Mouse (Mus musculus): ENCODE data around the gene Gm49601. TPM values are rescaled to one million over a fixed set of nuclear protein-coding genes. Genes with fewer than 3 reads are reported as not detected.
A peak's percentile ranks its signal among the peaks of the same experiment; 100 is the strongest.

Gene Gm49601
- total and polyA plus RNA-seq, 2 experiments from 2014 or later: 3.4 to 14.2 TPM

DNA sequence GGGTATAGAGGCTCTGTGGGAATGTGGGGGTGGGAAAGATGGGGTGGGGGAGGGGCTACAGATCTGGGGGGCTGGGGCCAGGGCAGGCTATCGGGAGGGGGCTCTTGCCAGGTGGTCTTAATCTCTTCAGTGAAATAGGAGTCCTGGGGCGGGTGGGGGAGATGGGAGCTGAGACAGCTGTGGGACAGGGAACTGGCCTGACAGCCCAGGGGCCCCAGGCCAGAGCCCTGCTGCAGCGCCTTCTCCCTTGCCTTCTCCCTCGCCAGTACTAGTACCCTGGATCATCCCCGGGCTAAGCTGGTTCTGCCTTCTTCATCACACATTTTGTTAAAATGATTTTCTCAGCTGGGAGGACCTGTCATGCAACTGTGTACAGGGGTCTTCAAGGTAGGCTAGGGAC, 30.0 kb downstream of the Gm49601 start:
- Histone ChIP-seq H3K4me3 (ENCODE audit: low read depth, low read length) (no peak overlapping the region), H3K36me3 (ENCODE audit: insufficient read depth, low read length) (no peaks in the 10 kb centered on the region), H3K27me3 (ENCODE audit: insufficient read depth, low read length) (peaks cover 20% of the 10 kb centered on the region), H3K4me2 (ENCODE audit: low read depth, low read length, poor library complexity, severe bottlenecking) (no peak overlapping the region), H3K4me1 (ENCODE audit: insufficient read depth, low read length) (0 out of 2 replicates have a peak, but pooled peaks cover 2% of the 10 kb centered on the region), H3K27ac (ENCODE audit: low read depth, low read length) (no peak overlapping the region), H3K9ac (replicated peaks; ENCODE audit: low read length, poor library complexity, severe bottlenecking) (no peak overlapping the region), H3K9me3 (ENCODE audit: low read length) (no peaks in the 10 kb centered on the region)
- WGBS: 45% methylated on average over 5 of the region's 5 CpGs
- DNase-seq (ENCODE audit: low spot score) (no peak), ATAC-seq (ENCODE audit: low FRiP score) (no peak)
- no peak for TF ChIP-seq CTCF (IDR thresholded peaks at IDR 0.05)

DNA sequence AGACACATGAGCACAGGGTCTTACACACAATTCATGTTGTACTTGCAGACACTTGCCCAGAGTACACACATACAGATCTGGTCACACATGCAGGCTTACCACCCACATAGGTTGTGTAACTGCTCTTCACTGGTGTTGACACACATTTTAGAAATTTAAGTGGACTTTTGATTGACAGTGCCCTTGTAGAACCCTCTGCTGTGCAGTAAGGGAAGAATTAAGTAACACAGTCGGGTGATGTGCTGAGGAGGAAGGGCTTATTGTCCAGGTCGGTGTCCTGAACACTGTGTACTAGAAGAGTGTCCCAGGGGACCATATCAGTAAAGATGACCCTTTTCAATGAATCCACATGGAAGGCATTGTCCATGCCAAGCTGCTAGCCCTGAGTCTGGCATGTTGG, 32.3 kb downstream of the Gm49601 start:
- ATAC-seq (ENCODE audit: low FRiP score) (no peak), DNase-seq (ENCODE audit: low spot score) (no peak)
- Histone ChIP-seq H3K36me3 (ENCODE audit: insufficient read depth, low read length) (no peaks in the 10 kb centered on the region), H3K9ac (replicated peaks; ENCODE audit: low read length, poor library complexity, severe bottlenecking) (no peak overlapping the region), H3K27me3 (ENCODE audit: insufficient read depth, low read length) (peaks cover 42% of the 10 kb centered on the region), H3K4me3 (ENCODE audit: low read depth, low read length) (no peak overlapping the region), H3K27ac (ENCODE audit: low read depth, low read length) (no peak overlapping the region), H3K4me1 (ENCODE audit: insufficient read depth, low read length) (0 out of 2 replicates have a peak, but pooled peaks cover 7% of the 10 kb centered on the region), H3K9me3 (ENCODE audit: low read length) (no peaks in the 10 kb centered on the region), H3K4me2 (ENCODE audit: low read depth, low read length, poor library complexity, severe bottlenecking) (no peak overlapping the region)
- no peak for TF ChIP-seq CTCF (IDR thresholded peaks at IDR 0.05)
- 75% methylated on average over 2 of the region's 2 CpGs for WGBS

DNA sequence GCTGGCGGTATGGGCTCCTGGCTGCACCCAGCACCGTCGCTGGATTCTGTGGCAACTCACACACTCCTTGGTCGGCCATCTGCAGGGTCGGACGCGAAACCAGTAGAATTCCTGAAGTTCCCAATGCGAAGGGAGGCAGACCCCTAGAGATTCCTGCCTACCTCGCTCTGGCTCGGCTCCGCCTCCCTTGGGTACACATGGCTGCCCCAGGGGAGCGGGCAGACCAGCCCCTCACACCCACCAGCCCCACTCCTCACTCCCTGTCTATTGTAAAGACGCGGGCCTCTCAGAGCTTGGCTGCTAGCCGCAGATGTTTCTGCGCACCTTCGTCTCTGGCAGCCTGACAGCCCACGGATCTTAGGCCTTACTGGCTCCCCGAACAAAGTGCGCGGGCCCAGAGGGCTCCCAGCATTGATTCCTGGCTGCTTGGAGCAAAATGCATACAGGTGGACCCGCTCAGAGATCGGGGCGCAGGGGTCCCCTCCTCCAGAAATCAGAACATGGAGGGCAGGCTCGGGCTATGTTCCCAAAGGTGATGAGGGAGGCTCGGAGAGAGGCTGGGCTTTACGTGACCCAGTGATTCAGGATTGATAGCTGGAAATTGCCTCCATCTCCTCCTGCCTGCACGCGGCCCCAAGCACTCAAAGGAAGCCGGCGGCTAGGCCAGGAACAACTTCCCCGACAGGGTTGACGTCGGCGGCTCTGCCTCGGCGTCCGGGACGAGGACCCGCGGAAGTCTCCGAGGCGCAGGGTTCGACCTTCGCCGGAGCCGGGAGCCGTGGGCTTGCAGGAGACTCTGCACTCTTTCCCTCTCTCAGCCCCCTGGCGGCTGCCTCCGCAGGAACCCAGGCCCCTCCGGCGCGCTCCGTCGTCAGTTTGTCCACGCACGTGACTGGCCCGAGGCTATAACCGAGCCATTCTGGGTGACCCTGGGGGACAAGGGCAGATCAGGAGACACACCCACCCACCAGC, 34.9 kb downstream of the Gm49601 start:
- Histone ChIP-seq H3K27ac (ENCODE audit: low read depth, low read length) (no peak overlapping the region), H3K4me3 (ENCODE audit: low read depth, low read length) (peak overlapping the region; percentile 16; the same call in 1 of the 2 replicates), H3K4me1 (ENCODE audit: insufficient read depth, low read length) (peaks cover 11% of the 10 kb centered on the region; the same call in 1 of the 2 replicates), H3K9ac (replicated peaks; ENCODE audit: low read length, poor library complexity, severe bottlenecking) (no peak overlapping the region), H3K9me3 (ENCODE audit: low read length) (no peaks in the 10 kb centered on the region), H3K4me2 (ENCODE audit: low read depth, low read length, poor library complexity, severe bottlenecking) (peak overlapping the region; percentile 22), H3K27me3 (ENCODE audit: insufficient read depth, low read length) (peaks cover 58% of the 10 kb centered on the region), H3K36me3 (ENCODE audit: insufficient read depth, low read length) (no peaks in the 10 kb centered on the region)
- TF ChIP-seq CTCF (IDR thresholded peaks at IDR 0.05): peak; percentile 43
- WGBS: 2% methylated on average over 59 of the region's 59 CpGs
- ATAC-seq (ENCODE audit: low FRiP score) (peak; percentile 32; the same call in 1 of the 2 replicates), DNase-seq (ENCODE audit: low spot score) (no peak)

DNA sequence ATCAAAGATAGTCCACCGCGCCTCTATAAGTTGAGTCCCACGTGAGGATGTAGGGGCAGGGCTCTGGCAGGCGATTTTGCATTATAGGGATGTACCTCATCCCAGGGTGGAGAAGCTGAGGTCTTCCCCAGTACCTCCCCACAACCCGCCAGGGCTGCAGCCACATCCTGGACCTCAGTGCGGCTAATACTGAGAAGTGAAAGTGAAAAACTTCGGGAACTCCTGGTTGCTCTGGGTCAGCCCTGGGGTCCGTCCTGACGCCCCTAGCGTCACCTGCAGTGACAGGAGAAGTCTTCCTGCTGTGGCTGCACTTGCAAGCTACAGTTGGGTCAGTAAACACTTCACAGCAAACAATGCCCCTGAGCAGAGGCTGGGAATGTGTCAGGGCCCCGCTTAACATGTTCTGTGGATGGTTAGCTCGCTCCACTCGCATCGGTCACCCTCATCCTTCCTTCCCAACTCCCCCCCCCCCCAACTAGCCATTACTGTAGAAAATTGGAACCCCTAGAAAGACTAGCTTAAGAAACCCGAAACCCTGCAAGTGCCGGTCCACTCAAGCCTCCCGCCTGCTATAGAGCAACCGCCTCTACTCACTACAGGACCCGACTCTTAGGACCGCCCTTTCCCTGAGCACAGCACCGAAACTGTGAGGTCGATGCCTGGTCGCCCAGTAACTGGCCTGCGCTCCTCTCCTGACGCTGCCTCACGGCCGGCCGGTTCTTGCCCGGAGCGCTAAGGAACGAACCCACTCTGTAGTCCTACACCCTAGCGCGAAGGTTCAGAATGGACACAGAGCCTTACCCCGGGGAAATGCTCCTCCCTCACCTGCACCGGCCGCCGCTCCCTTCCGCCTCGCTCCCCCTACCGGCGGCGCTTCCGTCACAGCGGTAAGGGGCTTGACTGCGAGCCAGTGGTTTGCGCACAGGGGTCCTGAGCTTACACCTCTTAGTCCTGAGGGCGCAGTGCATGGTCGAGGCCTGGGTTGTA, 36.1 kb downstream of the Gm49601 start, which contains the start of gene Tbx1:
TSS of gene Tbx1 (minus strand) at position 868 of the 987 bp plus-strand sequence.
- Histone ChIP-seq H3K4me2 (ENCODE audit: low read depth, low read length, poor library complexity, severe bottlenecking) (peak within 1 kb of the TSS; percentile 37), H3K27me3 (ENCODE audit: insufficient read depth, low read length) (peaks cover 70% of the 10 kb centered on the region), H3K36me3 (ENCODE audit: insufficient read depth, low read length) (no peaks in the 10 kb centered on the region), H3K27ac (ENCODE audit: low read depth, low read length) (no peak within 1 kb of the TSS), H3K9me3 (ENCODE audit: low read length) (no peaks in the 10 kb centered on the region), H3K4me3 (ENCODE audit: low read depth, low read length) (peak within 1 kb of the TSS; percentile 20; the same call in 1 of the 2 replicates), H3K4me1 (ENCODE audit: insufficient read depth, low read length) (peaks cover 11% of the 10 kb centered on the region; the same call in 1 of the 2 replicates), H3K9ac (replicated peaks; ENCODE audit: low read length, poor library complexity, severe bottlenecking) (no peak within 1 kb of the TSS)
- TF ChIP-seq CTCF (IDR thresholded peaks at IDR 0.05): peak; percentile 42
- ATAC-seq (ENCODE audit: low FRiP score) (0 out of 2 replicates have a peak, but pooled peaks have one; percentile 2), DNase-seq (ENCODE audit: low spot score) (no peak)
- 3% methylated on average over 47 of the region's 48 CpGs for WGBS

DNA sequence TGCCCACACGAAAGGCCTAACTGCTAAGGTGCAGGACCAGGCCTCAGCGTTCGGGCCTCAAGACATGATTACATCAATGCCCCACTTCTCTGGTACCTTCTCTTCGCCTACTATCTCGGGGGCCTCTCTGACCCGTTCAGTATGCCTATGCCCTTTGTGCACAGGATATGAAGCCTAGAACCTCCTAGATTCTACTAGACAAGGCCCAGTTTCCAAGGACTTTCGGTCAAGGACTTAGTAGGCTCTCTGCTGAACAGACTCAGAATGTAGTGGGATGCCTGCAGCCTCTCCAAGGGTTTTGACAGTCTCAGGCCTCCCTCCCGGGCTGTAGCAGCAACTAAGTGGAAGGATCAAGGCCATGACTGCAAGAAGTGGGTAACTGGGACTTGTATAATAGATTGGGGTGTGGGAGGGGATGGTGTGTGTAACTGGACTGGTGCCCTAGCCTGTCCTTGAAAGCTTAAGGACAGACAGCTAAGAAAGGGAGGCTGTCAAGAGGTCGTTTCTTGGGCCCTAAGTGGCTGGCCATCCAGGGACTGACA, 37.1 kb downstream of the Gm49601 start:
- DNase-seq (ENCODE audit: low spot score) (no peak), ATAC-seq (ENCODE audit: low FRiP score) (no peak)
- 32% methylated on average over 9 of the region's 9 CpGs for WGBS
- Histone ChIP-seq H3K9ac (replicated peaks; ENCODE audit: low read length, poor library complexity, severe bottlenecking) (no peak overlapping the region), H3K27ac (ENCODE audit: low read depth, low read length) (no peak overlapping the region), H3K9me3 (ENCODE audit: low read length) (no peaks in the 10 kb centered on the region), H3K4me1 (ENCODE audit: insufficient read depth, low read length) (peaks cover 11% of the 10 kb centered on the region; the same call in 1 of the 2 replicates), H3K27me3 (ENCODE audit: insufficient read depth, low read length) (peaks cover 79% of the 10 kb centered on the region), H3K4me2 (ENCODE audit: low read depth, low read length, poor library complexity, severe bottlenecking) (no peak overlapping the region), H3K4me3 (ENCODE audit: low read depth, low read length) (no peak overlapping the region), H3K36me3 (ENCODE audit: insufficient read depth, low read length) (no peaks in the 10 kb centered on the region)
- no peak for TF ChIP-seq CTCF (IDR thresholded peaks at IDR 0.05)
